Mouse (Mus musculus) thymus, postnatal 10 days (tissue): Measurements from ENCODE around the gene Ugt1a2.
"Not testable (repeated sequence)": the region's sequence is repeated elsewhere in the genome, so short reads cannot be mapped to it uniquely, and the experiment has no call there.

Source experiments
- DNase-seq, 2 experiments: peaks; one replicate each; pipeline ENCODE4 v3.0.0; 2021; ENCODE audit warnings: low spot score in 2 of 2

The Ugt1a2 gene

GRCm38 (mm10) chr1:88200456-88200855, at the start of gene Ugt1a2:
TSS of gene Ugt1a2 (plus strand) at chr1:88200601.
- DNase-seq = no peak

DNA sequence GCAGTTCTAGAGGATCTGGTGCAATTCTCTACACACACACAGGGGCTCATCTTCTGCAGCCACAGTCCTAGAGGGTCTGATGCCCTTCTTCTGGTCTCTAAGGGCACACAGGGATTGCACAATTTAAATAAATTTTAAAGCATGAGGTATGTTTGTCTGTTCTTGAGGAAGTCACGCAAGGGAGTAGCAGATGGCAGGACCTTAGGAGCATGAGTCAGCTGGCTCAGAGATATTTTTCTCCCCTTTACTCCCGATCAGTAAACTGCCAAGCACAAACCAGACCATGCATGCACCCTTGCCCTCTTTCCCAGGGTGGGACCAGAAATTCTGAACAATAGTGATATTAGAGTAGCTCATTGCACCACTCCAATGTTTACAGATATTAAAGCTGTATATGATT, 42.0 kb upstream of the Ugt1a2 start:
- no peak for DNase-seq

GRCm38 (mm10) chr1:88165711-88166110, 34.7 kb upstream of the Ugt1a2 start, which contains the start of gene Ugt1a5:
TSS of gene Ugt1a5 (plus strand) at chr1:88166012.
- DNase-seq = no peak

GRCm38 (mm10) chr1:88172190-88172589, 28.2 kb upstream of the Ugt1a2 start:
- not testable (repeated sequence) for DNase-seq

GRCm38 (mm10) chr1:88179657-88180056, 20.7 kb upstream of the Ugt1a2 start:
- DNase-seq = no peak

GRCm38 (mm10) chr1:88186325-88186935, 14.0 kb upstream of the Ugt1a2 start:
- DNase-seq = no peak

DNA sequence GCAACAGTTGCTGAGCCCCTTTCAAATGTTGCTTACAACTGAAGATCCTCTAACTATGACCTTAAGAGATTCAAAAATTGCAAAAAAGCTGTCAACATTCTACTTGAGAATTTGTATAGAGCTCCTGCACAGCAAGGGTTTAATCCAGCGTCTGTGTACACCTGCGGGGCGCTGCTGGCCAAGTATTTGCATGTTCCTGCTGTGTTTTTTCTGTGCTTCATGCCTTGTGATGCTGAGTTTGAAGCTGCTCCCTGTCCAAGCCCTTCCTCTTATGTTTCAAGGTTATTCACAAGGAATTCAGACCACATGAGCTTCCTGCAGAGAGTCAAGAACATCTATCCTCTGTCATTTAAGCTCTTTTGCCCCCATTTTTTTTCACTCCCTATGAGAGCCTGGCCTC, 8.3 kb upstream of the Ugt1a2 start:
- DNase-seq = no peak

DNA sequence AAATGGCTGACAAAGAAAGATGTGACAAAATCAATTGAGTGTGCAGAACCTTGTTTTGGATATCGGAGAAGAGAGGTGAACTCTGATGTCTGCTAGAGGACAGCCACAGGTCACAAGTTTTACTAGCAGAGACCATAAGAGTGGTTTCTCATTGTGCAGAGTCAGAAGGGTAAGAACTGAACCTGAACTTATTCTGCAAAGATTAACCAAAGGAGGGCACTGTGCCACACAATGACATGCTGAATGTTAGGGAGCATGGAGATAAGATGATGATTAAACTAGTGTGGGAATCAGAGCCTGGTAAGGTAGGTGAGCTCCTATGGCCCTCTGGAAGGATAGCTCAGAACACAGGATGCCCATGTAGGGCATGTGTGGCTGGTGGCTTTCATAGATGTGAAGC, 4.7 kb upstream of the Ugt1a2 start:
- no peak for DNase-seq

- DNase-seq = no peak
Observed at GRCm38 (mm10) chr1:88197443-88197842, 3.0 kb upstream of the Ugt1a2 start.

- no peak for DNase-seq
Observed at GRCm38 (mm10) chr1:88199996-88200395, 405 bp upstream of the Ugt1a2 start.

DNA sequence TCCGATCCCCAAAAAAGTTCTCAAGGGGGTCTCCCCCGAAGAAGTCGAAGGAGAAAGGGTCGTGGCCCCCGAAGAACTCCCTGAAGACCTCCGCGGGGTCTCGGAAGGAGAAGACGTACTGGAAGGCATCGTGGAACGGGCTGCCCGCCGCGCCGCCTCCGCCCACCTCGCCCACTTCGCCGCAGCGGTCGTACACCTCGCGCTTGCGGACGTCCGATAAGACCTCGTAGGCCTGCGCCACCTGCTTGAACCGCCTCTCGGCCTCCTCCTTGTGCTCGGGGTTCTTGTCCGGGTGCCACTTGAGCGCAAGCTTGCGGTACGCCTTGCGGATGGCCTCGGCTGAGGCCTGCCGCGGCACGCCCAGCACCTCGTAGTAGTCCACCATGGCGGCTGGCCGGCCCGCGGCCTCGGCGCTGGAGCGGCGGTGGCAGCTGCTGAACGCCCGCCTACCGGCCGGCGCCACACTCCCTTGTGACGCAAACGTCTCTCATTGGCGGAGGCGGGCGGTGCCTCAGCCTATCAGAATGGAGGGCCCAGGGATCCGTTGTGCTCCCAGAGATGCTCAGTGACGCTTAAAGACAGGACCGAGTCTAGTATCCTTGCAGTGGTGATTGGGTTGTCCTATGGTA, 5.0 kb downstream of the Ugt1a2 start, which contains the start of gene Dnajb3:
Gene Dnajb3, minus strand, starts transcription at position 489 of the 629 bp plus-strand sequence.
- DNase-seq = peak; percentile 73 to 80

- no peak for DNase-seq
Observed at GRCm38 (mm10) chr1:88206843-88207479, 6.6 kb downstream of the Ugt1a2 start.

DNA sequence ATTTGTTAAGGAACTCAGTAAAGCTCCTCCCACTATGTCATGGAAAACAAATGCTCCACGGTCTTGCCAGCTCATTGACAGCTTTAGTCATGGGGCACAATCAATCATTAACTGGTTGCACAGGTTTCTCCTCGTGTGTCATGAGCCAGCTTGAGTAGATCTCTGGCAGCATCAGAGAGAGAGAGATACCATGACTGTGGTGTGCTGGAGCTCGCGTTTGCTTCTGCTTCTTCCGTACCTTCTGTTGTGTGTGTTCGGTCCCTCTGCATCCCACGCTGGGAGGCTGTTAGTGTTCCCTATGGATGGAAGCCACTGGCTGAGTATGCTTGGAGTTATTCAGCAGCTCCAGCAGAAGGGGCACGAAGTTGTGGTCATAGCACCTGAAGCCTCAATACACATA, 11.4 kb downstream of the Ugt1a2 start, which contains the start of gene Ugt1a1:
Gene Ugt1a1, plus strand, starts transcription at position 148 of the 400 bp plus-strand sequence.
- no peak for DNase-seq

- no peak for DNase-seq
Observed at GRCm38 (mm10) chr1:88212341-88213045, 12.1 kb downstream of the Ugt1a2 start.

DNA sequence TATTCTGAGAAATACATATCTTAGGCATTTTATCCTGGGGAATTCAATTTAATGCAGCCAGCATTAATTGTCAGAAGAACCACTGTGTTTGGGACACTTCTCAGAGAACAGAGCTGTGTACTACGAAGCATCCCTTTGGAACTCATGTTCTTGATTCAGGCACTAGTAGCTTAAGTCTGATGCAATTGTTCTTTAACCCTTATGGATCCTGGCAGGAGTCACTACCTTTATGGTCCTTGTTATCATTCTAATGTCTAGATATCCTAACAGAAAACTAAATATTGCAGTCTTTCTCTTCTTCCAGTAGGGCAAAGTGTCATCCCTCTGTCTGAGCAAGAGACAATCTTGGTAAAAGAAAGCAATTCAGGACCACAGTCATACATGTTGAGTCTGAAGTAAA, 12.7 kb downstream of the Ugt1a2 start:
- no peak for DNase-seq

GRCm38 (mm10) chr1:88213766-88214461, 13.5 kb downstream of the Ugt1a2 start:
- DNase-seq = no peak

DNA sequence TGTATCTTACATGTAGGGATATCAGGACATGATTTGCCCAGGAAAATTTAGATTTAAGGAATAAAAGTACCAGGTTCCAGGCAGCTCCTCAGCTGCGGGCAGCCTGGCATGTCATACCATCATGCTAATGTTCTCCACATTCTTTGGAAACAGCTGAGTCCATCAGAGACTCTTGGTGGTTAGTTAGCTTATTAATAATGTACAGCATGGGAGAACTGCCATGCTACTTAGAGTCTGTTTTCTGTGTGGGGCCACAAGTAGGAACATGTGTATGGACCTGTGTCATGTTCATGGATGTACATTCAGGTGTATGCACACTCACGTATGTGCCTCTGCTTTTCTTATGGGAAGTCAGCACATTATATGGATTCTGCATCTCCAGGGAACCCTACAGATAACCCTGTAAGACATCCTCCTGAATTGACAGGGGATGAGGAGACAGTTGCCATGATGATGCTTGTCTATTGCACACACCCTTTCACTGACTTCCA, 14.1 kb downstream of the Ugt1a2 start:
- no peak for DNase-seq

GRCm38 (mm10) chr1:88215466-88216380, 15.3 kb downstream of the Ugt1a2 start:
- no peak for DNase-seq

DNA sequence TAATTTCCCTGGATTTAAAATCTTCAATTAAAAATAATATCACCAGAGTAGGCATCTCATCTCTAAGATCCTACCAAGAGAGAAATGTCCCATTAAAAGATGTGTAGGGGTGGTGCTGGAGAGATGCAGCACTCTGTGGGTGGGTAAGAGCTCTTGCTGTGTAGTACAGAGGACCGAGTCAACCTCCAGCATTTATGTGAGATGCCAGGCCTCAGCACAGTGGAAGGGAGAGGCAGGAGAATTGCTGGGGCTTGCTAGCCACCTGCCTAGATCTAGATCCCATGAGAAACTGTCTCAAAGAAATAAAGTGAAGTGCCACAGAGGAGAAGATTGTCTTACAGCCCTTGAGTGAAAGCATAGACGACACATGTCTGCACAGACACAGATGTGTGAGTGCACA, 16.1 kb downstream of the Ugt1a2 start:
- no peak for DNase-seq

DNA sequence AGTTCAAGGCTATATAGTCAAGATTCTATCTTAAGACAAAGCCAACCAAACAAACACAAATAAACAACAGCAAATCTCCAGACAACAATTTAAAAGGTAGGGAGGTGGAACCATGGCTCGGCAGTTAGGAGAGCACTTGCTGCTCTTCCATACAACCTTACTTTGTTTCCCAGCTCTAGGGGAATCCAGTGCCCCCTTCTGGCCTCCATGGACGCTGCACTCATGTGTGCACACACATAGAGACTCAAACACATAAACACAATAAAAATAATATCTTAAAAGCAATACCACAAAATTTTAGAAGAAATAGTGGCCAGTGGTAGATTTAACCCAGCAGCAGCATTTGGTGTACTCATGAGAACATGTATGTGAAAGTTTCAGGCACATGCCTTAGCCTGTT, 16.7 kb downstream of the Ugt1a2 start:
- DNase-seq = no peak
